Mouse (Mus musculus): ENCODE results near the gene Rpl24. TPM values are rescaled to one million over a fixed set of nuclear protein-coding genes. Genes with fewer than 3 reads are reported as not detected.

Gene Rpl24
- polyA plus RNA-seq, 1 experiment from 2014 or later = 499 TPM

- Histone ChIP-seq H3K4me1 (replicated peaks; ENCODE audit: control insufficient read depth, insufficient read depth, low read length) (peaks cover 7% of the 10 kb centered on the region), H3K4me3 (replicated peaks; ENCODE audit: low read length) (peak overlapping the region; percentile 54), H3K9me3 (ENCODE audit: control insufficient read depth, low read length) (no peaks in the 10 kb centered on the region), H3K36me3 (ENCODE audit: control insufficient read depth, insufficient read depth) (peaks cover 18% of the 10 kb centered on the region), H3K9ac (replicated peaks; ENCODE audit: low read depth, low read length) (peak overlapping the region; percentile 66), H3K4me2 (ENCODE audit: low read length) (peak overlapping the region; percentile 91), H3K27ac (ENCODE audit: low read length) (no peak overlapping the region), H3K27me3 (replicated peaks; ENCODE audit: control insufficient read depth, insufficient read depth, low read length) (no peaks in the 10 kb centered on the region)
- WGBS = 12% methylated on average over 1 of the region's 1 CpGs
- no peak for ATAC-seq
Measured at GRCm38 (mm10) chr16:55967221-55967620, 1.1 kb downstream of the Rpl24 start.

- ATAC-seq = no peak
- 78% methylated on average over 3 of the region's 3 CpGs for WGBS
- H3K27ac ChIP-seq (ENCODE audit: low read length) = no peak overlapping the region
- no peaks in the 10 kb centered on the region for H3K27me3 ChIP-seq (replicated peaks; ENCODE audit: control insufficient read depth, insufficient read depth, low read length)
- H3K4me2 ChIP-seq (ENCODE audit: low read length) = no peak overlapping the region
- peaks cover 11% of the 10 kb centered on the region for H3K4me1 ChIP-seq (replicated peaks; ENCODE audit: control insufficient read depth, insufficient read depth, low read length)
- H3K36me3 ChIP-seq (ENCODE audit: control insufficient read depth, insufficient read depth) = peaks cover 19% of the 10 kb centered on the region
- H3K9me3 ChIP-seq (ENCODE audit: control insufficient read depth, low read length) = no peaks in the 10 kb centered on the region
- no peak overlapping the region for H3K9ac ChIP-seq (replicated peaks; ENCODE audit: low read depth, low read length)
- H3K4me3 ChIP-seq (replicated peaks; ENCODE audit: low read length) = no peak overlapping the region
Measured at GRCm38 (mm10) chr16:55969147-55969546, 3.1 kb downstream of the Rpl24 start.

GRCm38 (mm10) chr16:55970416-55970815 is 4.3 kb downstream of the Rpl24 start:
- ATAC-seq = no peak
- 93% methylated on average over 5 of the region's 5 CpGs for WGBS
- no peak overlapping the region for H3K9ac ChIP-seq (replicated peaks; ENCODE audit: low read depth, low read length)
- H3K27me3 ChIP-seq (replicated peaks; ENCODE audit: control insufficient read depth, insufficient read depth, low read length) = no peaks in the 10 kb centered on the region
- peaks cover 19% of the 10 kb centered on the region for H3K36me3 ChIP-seq (ENCODE audit: control insufficient read depth, insufficient read depth)
- no peak overlapping the region for H3K4me2 ChIP-seq (ENCODE audit: low read length)
- H3K27ac ChIP-seq (ENCODE audit: low read length) = no peak overlapping the region
- H3K4me1 ChIP-seq (replicated peaks; ENCODE audit: control insufficient read depth, insufficient read depth, low read length) = peaks cover 17% of the 10 kb centered on the region
- no peak overlapping the region for H3K4me3 ChIP-seq (replicated peaks; ENCODE audit: low read length)
- no peaks in the 10 kb centered on the region for H3K9me3 ChIP-seq (ENCODE audit: control insufficient read depth, low read length)

GRCm38 (mm10) chr16:55971735-55972615 is 5.9 kb downstream of the Rpl24 start:
- Histone ChIP-seq H3K4me1 (replicated peaks; ENCODE audit: control insufficient read depth, insufficient read depth, low read length) (peaks cover 25% of the 10 kb centered on the region), H3K9me3 (ENCODE audit: control insufficient read depth, low read length) (no peaks in the 10 kb centered on the region), H3K4me3 (replicated peaks; ENCODE audit: low read length) (no peak overlapping the region), H3K36me3 (ENCODE audit: control insufficient read depth, insufficient read depth) (peaks cover 19% of the 10 kb centered on the region), H3K27ac (ENCODE audit: low read length) (no peak overlapping the region), H3K9ac (replicated peaks; ENCODE audit: low read depth, low read length) (no peak overlapping the region), H3K27me3 (replicated peaks; ENCODE audit: control insufficient read depth, insufficient read depth, low read length) (no peaks in the 10 kb centered on the region), H3K4me2 (ENCODE audit: low read length) (no peak overlapping the region)
- ATAC-seq = no peak
- 77% methylated on average over 6 of the region's 6 CpGs for WGBS

GRCm38 (mm10) chr16:55972626-55973201 is 6.6 kb downstream of the Rpl24 start:
- WGBS = 63% methylated on average over 10 of the region's 10 CpGs
- H3K27ac ChIP-seq (ENCODE audit: low read length) = peak overlapping the region; percentile 59

GRCm38 (mm10) chr16:55973431-55974255 is 7.6 kb downstream of the Rpl24 start, which contains the start of gene Zbtb11:
Zbtb11 (plus strand) TSS chr16:55973883.
- H3K9ac ChIP-seq (replicated peaks; ENCODE audit: low read depth, low read length) = peak within 1 kb of the TSS; percentile 80
- peaks cover 20% of the 10 kb centered on the region for H3K4me1 ChIP-seq (replicated peaks; ENCODE audit: control insufficient read depth, insufficient read depth, low read length)
- H3K4me2 ChIP-seq (ENCODE audit: low read length) = peak within 1 kb of the TSS; percentile 93
- H3K36me3 ChIP-seq (ENCODE audit: control insufficient read depth, insufficient read depth) = peaks cover 19% of the 10 kb centered on the region
- under 1% methylated on average over 76 of the region's 86 CpGs for WGBS
- no peaks in the 10 kb centered on the region for H3K27me3 ChIP-seq (replicated peaks; ENCODE audit: control insufficient read depth, insufficient read depth, low read length)
- H3K27ac ChIP-seq (ENCODE audit: low read length) = peak within 1 kb of the TSS; percentile 85
- no peaks in the 10 kb centered on the region for H3K9me3 ChIP-seq (ENCODE audit: control insufficient read depth, low read length)
- H3K4me3 ChIP-seq (replicated peaks; ENCODE audit: low read length) = peak within 1 kb of the TSS; percentile 75
- ATAC-seq = peak; percentile 98

More at GRCm38 (mm10) chr16:55972626-55973201, 6.6 kb downstream of the Rpl24 start:
- Histone ChIP-seq H3K4me2 (ENCODE audit: low read length) (peak overlapping the region; percentile 62), H3K9ac (replicated peaks; ENCODE audit: low read depth, low read length) (no peak overlapping the region; the same call in 1 of the 2 replicates), H3K36me3 (ENCODE audit: control insufficient read depth, insufficient read depth) (peaks cover 19% of the 10 kb centered on the region), H3K9me3 (ENCODE audit: control insufficient read depth, low read length) (no peaks in the 10 kb centered on the region), H3K4me3 (replicated peaks; ENCODE audit: low read length) (peak overlapping the region; percentile 43), H3K4me1 (replicated peaks; ENCODE audit: control insufficient read depth, insufficient read depth, low read length) (peaks cover 20% of the 10 kb centered on the region), H3K27me3 (replicated peaks; ENCODE audit: control insufficient read depth, insufficient read depth, low read length) (no peaks in the 10 kb centered on the region)
- no peak for ATAC-seq

GRCm38 (mm10) chr16:55974256-55974902 is 8.3 kb downstream of the Rpl24 start:
- Histone ChIP-seq H3K9me3 (ENCODE audit: control insufficient read depth, low read length) (no peaks in the 10 kb centered on the region), H3K4me1 (replicated peaks; ENCODE audit: control insufficient read depth, insufficient read depth, low read length) (peaks cover 20% of the 10 kb centered on the region), H3K4me3 (replicated peaks; ENCODE audit: low read length) (peak overlapping the region; percentile 75), H3K27ac (ENCODE audit: low read length) (peak overlapping the region; percentile 85), H3K27me3 (replicated peaks; ENCODE audit: control insufficient read depth, insufficient read depth, low read length) (no peaks in the 10 kb centered on the region), H3K4me2 (ENCODE audit: low read length) (peak overlapping the region; percentile 93), H3K36me3 (ENCODE audit: control insufficient read depth, insufficient read depth) (peaks cover 19% of the 10 kb centered on the region), H3K9ac (replicated peaks; ENCODE audit: low read depth, low read length) (peak overlapping the region; percentile 80)
- ATAC-seq = peak; percentile 78
- under 1% methylated on average over 53 of the region's 55 CpGs for WGBS

- WGBS = 5% methylated on average over 14 of the region's 14 CpGs
Measured at GRCm38 (mm10) chr16:55974903-55975285, 8.8 kb downstream of the Rpl24 start.

More at GRCm38 (mm10) chr16:55974903-55975285, 8.8 kb downstream of the Rpl24 start:
- Histone ChIP-seq H3K9me3 (ENCODE audit: control insufficient read depth, low read length) (no peaks in the 10 kb centered on the region), H3K4me1 (replicated peaks; ENCODE audit: control insufficient read depth, insufficient read depth, low read length) (peaks cover 20% of the 10 kb centered on the region), H3K4me3 (replicated peaks; ENCODE audit: low read length) (peak overlapping the region; percentile 75), H3K4me2 (ENCODE audit: low read length) (peak overlapping the region; percentile 93), H3K9ac (replicated peaks; ENCODE audit: low read depth, low read length) (peak overlapping the region; percentile 80), H3K36me3 (ENCODE audit: control insufficient read depth, insufficient read depth) (peaks cover 15% of the 10 kb centered on the region), H3K27ac (ENCODE audit: low read length) (peak overlapping the region; percentile 85), H3K27me3 (replicated peaks; ENCODE audit: control insufficient read depth, insufficient read depth, low read length) (no peaks in the 10 kb centered on the region)
- no peak for ATAC-seq

Data from forebrain, embryonic 16.5 days (tissue).